Mouse (Mus musculus): ENCODE measurements around the gene Csnk2b.

GRCm38 (mm10) chr17:35132174-35132560, 10.3 kb upstream of the Csnk2b start:
- TF ChIP-seq POLR2A (IDR thresholded peaks at IDR 0.05; ENCODE audit: borderline replicate concordance, extremely low read depth, low read depth, low read length) = no peak
- TF ChIP-seq CTCF (IDR thresholded peaks at IDR 0.05; ENCODE audit: insufficient read depth, low read length) = no peak

Measured in lung, adult 2 months (tissue).